Mouse (Mus musculus) G1E (cell line): ENCODE results near the gene Rab3gap1.

Experiments used
- CTCF ChIP-seq: IDR thresholded peaks from 2 replicates; pipeline ENCODE4 v1.5.1; 2012; ENCODE audit warnings: low read depth, low read length, inconsistent platforms, mixed read lengths
- GATA1 ChIP-seq: IDR thresholded peaks from 2 replicates; pipeline ENCODE4 v1.6.1; 2012; ENCODE audit warnings: borderline replicate concordance, low read length, inconsistent platforms, mixed read lengths
- GATA2 ChIP-seq: IDR thresholded peaks from 2 replicates; pipeline ENCODE4 v1.6.1; 2012; ENCODE audit warnings: low read depth, low read length, inconsistent platforms, borderline replicate concordance
- TAL1 ChIP-seq: conservative IDR thresholded peaks from 2 replicates; pipeline ENCODE4 v1.6.1; 2012; ENCODE audit warnings: low read depth, low read length, inconsistent platforms, mixed read lengths

DNA sequence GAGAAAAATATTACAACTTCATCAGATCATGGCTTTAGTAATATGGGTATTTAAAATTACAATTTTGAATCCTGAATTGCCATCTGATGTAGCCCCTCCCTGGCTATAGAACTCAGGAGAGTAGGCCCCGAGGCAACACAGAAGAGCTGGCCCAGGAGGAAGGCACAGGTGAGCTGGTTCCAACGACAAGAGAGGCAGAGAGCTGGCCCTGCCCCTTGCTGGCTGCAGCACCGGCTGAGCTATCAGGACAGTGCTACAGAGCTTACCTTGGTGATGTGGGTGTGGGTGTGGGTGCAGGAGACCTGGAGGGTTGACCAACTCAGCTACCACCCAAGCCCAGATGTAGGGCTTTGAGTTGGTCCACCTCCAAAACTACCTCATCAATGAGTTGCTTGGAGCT is 119.7 kb downstream of the Rab3gap1 start:
- TF ChIP-seq CTCF: no peak
- TF ChIP-seq GATA1: no peak
- TF ChIP-seq TAL1: no peak
- no peak for TF ChIP-seq GATA2
